Mouse (Mus musculus) heart, postnatal 10 days (tissue): Measurements from ENCODE around the gene Senp8. TPM values are rescaled to one million over a fixed set of nuclear protein-coding genes. Genes with fewer than 3 reads are reported as not detected.
"Not testable (repeated sequence)": the region's sequence is repeated elsewhere in the genome, so short reads cannot be mapped to it uniquely, and the experiment has no call there.

Experiments used
- DNase-seq, 2 experiments: peaks; one replicate each; pipeline ENCODE4 v3.0.0; 2021
- intact Hi-C: fragments of 180-260 bp; cut with DNase I; formaldehyde crosslinking; loops from one replicate; pipeline ENCODE4 v1.15.1; 2025
- total RNA-seq, 2 experiments: library from RNA; stranded (reverse); gene quantifications; 2 replicates each; pipeline ENCODE4 v1.2.3; 2021

The Senp8 gene
- total RNA-seq = 1 to 10 TPM; 4.4 to 8.3 TPM

DNA sequence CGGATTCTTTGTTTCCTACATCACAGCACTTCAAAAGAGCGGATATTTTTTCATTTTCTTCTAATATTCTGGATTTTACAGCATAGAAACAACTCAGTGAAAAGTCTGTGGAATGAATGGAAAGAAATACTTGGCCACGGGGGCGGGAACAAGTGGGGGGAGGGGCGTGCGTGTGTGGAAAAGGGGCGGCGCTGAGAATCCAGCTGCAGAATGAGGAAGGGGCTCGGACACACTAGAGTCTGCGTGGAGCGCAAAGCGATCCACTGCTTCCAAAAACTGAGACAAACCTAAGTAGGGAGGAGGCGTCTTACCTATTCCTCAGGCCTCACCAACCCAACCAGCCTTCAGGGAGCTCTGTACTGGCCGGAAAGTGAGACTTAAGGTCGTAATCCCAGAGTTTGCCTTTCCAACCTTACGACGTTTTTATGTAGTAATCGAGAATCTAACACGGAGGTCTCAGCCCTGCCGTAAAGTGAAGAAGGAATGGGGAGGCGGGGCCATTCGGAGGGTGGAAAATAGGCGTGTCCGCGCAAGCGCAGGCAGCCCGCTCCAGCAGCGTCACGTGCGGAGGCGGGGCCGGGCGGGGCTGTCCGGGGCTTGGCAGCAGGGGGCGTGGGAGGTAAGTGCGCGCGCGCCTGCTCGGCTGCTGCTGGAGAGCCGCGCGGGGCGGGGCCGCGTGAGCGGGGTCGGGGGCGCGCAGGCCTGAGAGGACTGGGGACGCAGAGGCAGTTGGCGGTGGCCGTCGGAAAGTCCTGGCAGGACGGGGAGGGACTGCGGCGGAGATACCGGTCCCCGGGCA is at the start of gene Senp8, which contains the start of gene Myo9a:
TSS of gene Senp8 (minus strand) at position 444 of the 799 bp plus-strand sequence.
TSS of gene Myo9a (plus strand) at position 630 of the 799 bp plus-strand sequence.
- intact Hi-C loops = no loop called here
- DNase-seq = peak; percentile 100

DNA sequence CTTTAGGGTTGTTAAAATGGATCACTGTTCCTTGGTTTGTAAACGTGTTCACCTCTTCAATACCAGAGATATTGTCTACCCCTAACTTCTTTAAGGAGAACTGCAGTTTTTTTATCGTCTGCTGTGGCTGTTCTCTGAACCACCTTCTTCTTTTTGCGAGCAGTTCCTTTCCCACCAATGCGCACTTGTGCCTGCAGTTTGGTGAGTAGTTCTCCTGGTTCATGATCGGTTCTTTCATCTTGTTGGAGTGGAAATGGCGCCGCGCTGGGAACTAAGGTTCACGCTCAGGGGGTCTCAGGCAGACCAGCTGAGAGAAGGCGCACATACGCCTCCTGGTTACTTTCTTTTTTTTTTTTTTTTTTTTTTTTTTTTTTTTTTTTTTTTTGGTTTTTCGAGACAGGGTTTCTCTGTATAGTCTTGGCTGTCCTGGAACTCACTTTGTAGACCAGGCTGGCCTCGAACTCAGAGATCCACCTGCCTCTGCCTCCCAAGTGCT is 16.5 kb upstream of the Senp8 start:
- intact Hi-C loops, DNase-seq: not testable (repeated sequence)

DNA sequence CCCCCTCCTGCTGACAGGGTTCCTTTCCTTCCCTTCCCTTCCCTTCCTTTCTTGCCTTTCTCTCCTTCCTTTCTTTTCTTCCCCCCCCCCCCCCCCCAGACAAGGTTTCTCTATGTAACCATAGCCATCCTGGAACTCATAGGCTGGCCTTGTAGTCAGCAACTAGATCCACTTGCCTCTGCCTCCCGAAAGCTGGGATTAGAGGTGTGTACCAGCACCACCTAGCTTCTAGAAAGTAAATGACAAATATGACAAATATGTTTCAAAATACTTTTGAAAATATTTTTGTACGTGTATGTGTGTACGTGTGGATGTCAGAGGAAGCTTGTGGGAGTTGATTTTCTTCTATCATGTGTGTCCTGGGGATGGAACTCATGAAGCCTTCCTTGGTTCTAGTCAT is 10.0 kb upstream of the Senp8 start:
- peak in 1 of 2 experiments; percentile 16 for DNase-seq
- intact Hi-C loops = loop anchor here (1.0 kb wide), 1 partner anchor 37 kb away; no protein-coding TSS in a partner anchor

DNA sequence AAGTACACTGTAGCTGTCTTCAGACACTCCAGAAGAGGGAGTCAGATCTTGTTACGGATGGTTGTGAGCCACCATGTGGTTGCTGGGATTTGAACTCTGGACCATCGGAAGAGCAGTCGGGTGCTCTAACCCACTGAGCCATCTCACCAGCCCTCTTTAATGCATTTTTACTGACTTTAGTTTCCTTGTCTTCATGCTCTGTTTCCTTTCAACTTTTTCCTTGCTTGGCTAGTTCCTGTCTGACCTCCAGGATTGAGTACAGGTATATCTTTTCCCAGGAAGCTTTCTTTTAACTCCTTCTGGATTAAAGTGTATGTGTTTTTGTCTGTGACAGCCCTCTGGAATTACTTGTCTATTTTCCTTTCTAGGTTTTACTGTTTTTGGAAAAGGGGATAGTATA is 6.5 kb upstream of the Senp8 start:
- intact Hi-C loops, DNase-seq: not testable (repeated sequence)

DNA sequence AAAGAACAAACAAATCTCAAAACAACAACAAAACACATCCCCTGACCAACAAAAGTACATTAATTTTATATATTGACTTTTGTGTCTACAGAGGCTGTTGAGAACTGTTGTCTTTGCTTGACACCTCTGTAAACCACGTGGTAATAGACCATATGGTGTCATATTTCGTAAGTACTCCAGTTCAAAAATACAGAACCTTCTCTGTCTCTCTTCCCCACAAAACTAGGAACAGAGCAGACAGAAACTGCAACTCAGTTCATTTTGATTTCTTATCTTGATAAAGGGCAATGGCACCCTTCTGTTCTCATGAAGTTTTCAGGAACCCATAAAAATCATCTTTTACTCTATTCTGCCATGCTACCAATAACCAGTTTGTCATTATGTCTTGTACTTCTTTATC is 4.7 kb upstream of the Senp8 start:
- DNase-seq = no peak
- intact Hi-C loops = no loop called here

DNA sequence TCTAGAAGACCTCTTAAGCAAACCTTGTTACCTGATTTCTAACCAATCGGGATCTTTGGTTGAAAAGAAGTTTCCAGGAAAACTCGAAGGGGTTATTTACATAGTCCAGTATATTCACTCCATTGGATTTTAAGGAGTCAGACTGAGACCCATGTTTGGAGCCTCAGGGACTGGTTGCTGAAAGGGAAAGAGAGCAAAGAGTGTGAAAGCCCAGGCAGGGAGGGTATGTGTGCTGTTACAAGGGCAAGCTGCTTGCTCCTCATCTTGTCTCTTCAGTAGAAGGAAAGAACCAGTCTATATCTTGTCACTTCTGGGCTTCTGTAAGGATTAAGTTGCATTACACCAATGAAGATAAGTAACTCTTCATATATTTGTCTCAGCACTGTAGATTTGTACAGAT is 1.5 kb upstream of the Senp8 start:
- intact Hi-C loops = no loop called here
- no peak for DNase-seq

DNA sequence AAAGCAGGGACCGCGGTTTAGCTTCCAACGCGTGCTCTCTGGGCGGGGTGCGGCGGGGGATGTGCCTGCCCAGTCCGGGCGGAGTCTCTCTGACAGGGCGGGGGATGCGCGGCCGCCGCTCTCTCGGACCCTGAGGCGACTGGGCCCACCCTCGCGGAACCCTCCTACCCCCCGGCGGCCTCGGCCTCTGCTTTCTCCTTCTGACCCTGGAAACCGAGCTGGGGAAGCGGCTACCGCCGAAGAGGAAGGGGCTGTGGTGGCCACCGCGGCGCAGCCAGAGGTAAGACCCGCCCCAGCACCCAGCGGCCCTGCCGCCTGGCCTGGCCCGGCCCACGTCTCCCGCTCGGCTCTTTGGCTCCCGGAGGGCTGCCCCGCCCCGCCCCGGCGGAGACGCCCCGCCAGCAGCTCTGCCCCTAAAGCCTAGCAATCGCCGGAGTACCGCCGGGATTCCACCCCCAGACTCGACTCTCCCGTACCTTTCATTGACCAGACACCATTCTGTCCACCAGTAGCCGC is 614 bp upstream of the Senp8 start:
- intact Hi-C loops = no loop called here
- DNase-seq = peak; percentile 91 to 95

DNA sequence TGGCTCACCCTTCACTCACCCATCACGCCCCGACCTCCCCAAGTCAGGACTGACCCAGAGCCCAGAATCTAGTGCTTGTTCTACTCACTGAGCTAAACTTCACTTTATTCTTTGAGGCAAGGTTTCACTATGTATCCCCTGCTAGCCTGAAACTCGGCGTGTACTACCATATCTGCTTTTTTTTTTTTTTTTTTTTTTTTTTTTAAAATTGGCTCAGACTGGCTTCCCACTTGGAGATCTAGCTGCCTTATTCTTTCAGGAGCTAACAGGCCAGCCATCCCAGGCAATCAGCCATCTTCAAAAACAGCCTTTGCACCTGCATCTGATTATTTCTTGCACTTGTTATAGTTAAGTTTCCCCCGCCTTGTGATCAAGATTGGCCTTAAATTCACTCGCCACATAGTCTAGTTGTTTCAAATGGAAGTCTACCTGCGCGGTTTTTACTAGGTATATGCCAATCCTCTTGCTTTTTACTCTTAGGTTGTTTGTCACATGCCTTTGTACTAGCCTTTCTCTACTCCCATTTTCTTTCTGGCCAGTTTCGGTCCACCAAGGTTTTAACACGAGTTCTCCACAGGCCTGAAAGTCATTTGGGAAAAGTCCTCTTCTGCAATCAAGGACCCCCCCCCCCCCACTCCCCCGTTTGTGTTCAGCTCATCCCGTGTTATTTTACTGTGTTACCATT is 787 bp downstream of the Senp8 start:
- DNase-seq = no peak
- intact Hi-C loops = no loop called here

DNA sequence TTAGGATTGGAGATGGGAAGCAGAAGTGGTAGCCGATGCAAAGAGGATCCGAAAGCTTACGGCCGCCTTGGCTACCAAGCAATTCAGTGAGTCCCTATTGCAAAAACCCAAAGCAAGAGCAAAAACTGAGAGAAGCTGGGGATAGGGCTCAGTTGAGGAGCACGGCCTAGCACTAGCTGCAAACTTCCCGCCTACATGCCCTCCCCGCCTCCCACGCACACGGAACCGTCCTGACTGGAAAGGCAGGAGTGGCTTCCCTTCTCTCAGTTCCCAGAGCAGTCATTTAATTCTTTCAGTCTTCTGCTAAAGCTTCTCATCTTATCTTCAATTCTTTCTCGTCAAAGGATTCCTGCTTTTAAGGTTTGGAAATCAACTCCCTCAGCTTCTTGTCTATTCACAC is 1.5 kb downstream of the Senp8 start:
- intact Hi-C loops = no loop called here
- DNase-seq = peak in 1 of 2 experiments; percentile 27

DNA sequence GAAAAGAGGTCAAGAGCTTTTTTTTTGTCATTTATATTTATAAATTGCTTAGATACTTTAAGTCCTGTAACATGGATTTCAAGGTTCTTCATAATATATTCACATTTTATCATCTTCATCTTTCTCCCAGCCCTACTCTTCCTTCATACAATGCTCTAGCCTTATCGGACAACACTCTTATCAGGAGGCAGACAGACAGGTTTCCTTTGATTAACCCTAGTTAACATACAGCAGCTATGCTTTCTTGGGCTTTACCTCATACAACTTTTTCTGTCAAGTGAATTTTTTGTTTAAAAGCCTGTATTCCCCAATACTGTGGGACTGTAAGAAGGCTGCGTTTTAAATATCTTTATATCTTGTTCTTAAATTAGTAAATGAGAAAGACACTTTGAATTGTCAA is 2.1 kb downstream of the Senp8 start:
- intact Hi-C loops = no loop called here
- DNase-seq = no peak

DNA sequence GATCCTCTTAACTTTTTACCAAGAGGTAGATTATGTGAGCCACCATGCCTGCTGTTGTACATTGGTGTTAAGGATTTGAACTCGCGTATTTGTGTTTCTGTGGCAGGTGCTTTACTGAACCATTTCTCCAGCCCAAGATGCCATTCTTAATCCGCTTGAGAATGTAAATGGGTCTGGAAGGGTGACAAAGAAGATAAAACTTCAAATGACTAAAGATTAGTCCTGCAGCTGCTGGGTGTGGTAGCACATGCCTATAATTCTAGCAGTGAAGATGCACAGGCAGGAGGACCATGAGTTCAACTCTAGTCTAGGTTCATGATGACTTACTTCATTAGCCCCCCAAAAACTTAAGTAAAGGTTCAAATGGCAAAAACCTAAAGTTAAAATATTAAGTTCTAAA is 6.6 kb downstream of the Senp8 start:
- DNase-seq = no peak
- intact Hi-C loops = no loop called here

DNA sequence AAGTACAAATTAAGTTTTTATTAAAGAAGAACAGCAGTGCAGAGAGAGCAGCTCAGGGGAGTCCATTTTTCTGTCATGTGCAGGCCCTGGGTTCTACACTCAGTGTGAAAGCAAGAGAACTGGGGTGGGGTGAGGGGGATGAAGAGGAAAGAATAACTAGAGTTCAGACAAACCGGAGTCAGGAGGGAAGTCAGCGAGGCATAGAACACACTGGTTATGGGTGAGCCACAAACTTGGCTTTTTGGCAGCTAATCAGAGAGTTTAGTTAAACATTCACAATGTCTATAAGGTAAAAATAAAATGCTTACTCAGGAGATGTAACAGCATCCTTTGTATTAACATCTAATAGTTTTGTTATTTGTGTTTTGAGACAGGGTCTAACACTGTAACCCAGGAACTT is 9.9 kb downstream of the Senp8 start:
- DNase-seq = no peak
- intact Hi-C loops = no loop called here

DNA sequence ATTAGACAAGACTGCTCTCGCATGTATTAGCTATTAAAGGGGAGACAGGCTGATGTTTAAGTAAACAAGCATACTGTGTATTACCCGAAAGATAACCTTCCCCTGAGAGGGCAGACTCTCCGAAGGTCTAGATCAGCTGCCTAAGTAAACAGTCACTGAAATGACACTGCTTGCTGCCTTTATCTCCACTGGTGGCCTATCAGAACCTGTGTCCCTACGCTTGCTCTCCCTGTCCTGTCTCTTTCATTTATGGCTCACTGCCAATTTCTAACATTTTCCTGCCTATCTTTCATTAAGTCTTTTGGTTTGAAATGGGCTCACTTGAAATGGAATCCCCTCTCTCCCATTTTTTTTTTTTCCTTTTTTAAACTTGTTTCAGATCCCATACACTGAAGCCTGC is 15.1 kb downstream of the Senp8 start:
- intact Hi-C loops = no loop called here
- peak in 1 of 2 experiments; percentile 21 for DNase-seq

DNA sequence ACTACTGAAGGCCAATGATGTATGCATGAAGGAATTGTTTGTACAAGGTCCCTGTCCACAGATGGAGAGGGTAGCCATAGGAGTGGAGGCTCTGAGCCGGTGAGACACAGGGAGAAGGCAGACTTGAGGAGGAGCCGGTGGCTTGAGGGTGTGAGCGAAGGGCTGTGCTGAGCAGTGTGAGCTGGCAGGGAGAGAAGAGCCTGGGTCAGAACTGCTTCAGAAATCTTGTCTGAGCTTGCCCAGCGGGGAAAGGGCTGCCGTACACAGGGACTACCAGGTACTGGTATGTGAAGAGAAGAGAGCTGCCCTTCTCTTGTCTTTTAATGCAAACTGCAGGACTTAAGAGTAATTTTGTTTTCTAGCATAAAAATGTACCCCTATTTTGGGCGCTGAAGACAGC is 17.4 kb downstream of the Senp8 start:
- intact Hi-C loops = no loop called here
- no peak for DNase-seq

DNA sequence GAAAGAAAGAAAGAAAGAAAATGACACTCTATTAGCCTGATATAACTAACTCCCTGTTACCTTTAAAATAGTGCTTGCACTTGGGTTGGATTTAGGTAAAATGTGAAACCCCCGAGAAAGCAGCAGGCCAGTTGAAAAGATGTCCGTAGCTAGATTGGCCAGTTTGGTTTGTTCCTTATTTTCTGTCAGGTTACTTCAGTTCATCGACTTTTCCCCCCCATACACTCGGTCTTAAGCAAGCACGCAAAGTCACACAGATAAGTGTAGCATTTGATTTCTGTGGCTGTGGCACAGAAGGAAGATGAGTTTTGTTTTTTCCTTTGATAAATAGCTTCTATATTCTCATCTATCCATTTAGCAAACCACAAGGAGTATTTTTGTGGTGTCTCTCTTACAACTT is 19.4 kb downstream of the Senp8 start:
- no peak for DNase-seq
- intact Hi-C loops = no loop called here

DNA sequence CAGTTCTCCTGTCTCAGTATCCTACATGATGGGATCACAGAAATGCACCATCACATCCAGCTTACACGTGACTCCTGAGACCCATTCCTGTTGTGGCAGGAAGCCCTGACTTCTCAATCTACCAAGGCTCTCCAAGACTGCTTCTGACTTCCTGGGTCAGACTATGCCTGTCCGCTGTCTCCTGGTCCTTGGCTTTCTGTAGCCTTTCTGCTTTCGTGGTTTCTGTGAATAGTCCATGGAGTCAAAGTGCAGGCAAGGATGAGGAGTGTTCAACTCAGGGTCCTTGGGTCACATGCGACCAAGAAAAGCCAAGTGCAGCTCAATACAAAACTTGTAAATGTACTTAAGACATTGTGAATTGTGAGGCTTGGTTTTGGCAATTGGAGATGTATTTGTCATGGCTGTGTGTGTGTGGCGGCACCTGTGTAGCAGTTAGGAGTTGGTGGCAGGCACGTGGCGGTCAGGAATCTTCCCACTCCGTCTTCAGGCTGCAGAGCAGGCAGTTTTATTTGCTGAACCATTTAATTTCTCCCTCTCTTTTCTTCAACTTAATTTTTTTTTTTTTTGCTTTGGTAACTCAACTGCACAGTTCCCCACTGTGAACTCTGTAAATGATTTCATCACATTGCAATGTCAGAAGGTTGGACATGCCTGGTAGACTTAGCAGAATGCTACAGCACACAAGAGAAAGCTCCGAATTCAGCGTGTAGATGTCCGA is 22.8 kb downstream of the Senp8 start:
- no peak for DNase-seq
- intact Hi-C loops = no loop called here

DNA sequence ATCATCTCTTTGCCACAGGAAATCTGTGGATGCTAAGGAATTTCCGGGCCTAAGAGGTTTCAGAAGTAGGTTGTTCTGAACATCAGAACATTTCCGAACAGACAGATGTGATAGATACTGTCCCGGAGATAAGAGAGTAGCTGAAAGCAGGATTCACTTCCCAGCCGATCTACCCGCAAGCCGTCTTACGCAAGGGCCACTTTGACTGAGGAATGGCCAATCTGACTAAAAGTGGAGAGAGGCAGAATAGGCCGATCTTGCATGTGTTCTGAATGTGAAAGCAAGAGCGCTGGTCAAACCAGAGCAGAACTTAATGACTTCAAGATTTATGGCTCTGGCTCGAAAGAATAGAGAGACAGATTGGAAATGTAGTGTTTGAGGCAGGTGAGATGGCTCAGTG is 25.0 kb downstream of the Senp8 start:
- DNase-seq = no peak
- intact Hi-C loops = no loop called here

DNA sequence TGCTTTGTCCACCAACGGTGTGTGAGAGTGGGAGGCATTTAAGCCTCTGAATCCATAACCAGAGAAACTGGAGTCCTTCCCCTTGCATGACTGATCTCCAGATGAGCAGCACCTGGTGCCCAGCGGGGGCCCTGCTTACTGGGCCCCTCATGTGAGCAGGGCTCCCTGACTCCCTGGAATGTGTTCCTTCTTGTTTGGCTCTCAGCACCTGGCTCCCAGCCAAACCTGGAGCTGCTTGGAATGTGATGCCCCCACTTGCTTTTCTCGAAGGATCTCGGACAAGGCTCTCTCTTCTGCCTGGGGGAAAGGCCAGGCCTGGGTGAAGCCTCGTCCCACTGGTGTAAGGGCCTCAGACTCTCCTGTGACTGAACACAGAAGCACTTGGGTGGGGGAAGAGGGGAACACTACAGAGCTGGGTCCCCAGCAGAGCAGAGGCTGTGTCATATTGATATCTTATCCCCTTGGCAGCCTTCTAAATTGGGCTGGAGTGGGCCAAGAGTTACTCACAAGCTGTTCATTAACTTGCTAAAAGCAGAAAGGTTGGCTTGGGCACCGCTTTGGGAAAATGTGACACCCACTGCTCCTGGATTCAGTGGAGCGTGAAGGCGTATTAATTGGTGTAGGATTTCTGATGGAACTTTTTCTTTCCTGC is 26.6 kb downstream of the Senp8 start:
- intact Hi-C loops = loop anchor here (1.0 to 2.0 kb wide), 2 partner anchors 36 to 245 kb away; no protein-coding TSS in a partner anchor
- DNase-seq = peak; percentile 11 to 31

DNA sequence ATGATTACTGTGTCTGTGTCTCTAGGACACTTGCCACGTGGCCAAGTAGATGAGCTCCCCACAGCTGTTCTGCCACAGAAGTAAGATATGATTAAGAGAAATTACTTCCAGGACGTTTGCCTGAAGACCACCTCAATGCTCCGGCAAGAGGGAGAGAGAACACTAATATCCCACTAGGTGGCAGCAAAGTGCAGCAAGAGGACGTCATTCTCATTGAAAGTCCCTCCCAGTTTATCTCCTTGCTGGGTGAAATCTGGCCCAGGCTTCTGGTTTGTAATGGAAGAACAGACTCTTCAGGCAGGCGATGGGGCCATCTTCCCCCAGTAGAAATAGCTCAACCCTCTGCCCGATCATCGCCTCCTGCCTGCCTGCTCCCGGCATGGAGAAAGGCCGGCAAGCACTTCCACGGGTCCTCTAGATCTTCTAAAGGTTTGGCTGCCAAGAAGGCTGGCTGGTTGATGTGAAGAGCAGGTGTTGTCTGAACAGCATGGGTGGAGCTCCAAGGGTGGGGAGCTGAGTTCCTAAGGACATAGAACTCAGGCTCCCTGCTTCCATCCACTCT is 27.3 kb downstream of the Senp8 start:
- intact Hi-C loops = loop anchor here (1.0 to 2.0 kb wide), 2 partner anchors 37 to 246 kb away; no protein-coding TSS in a partner anchor
- peak; percentile 84 to 87 for DNase-seq

DNA sequence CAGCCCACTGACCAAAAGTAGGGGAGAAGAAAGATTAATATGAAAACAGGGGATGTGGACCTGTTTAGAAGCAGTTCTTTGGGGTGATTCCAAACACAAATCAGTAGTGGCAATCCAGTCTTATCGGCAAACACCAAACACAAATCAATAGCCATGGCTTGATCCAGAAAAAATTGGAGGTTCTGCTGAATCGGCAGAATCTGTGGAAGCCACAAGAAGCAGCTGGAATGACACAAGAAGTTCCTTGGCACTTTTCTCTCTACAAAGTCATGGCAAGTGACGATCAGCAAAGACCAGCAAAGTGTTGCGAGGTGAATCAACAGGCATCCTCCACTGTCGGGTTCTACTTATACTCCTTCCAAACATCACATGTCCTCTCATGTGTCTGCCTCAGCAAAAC is 29.4 kb downstream of the Senp8 start:
- DNase-seq = no peak
- intact Hi-C loops = no loop called here
